Mouse (Mus musculus) embryonic fibroblast, embryonic 13.5 days (primary cell): ENCODE measurements around the gene Nthl1. TPM values are rescaled to one million over a fixed set of nuclear protein-coding genes. Genes with fewer than 3 reads are reported as not detected.
A peak's percentile ranks its signal among the peaks of the same experiment; 100 is the strongest.

ENCODE experiments used
- H3K27ac ChIP-seq: 2 replicates; pipeline ENCODE4 v1.5.1; 2012; ENCODE audit warnings: low read length, control low read depth, inconsistent platforms; ENCODE audit not compliant: insufficient read depth
- H3K4me1 ChIP-seq: 2 replicates; pipeline ENCODE4 v1.6.1; 2011; ENCODE audit warnings: low read length; ENCODE audit not compliant: control insufficient read depth, insufficient read depth
- H3K4me3 ChIP-seq: 2 replicates; pipeline ENCODE4 v1.5.1; 2011; ENCODE audit warnings: mild to moderate bottlenecking, control low read depth, low read length; ENCODE audit not compliant: insufficient read depth
- CTCF ChIP-seq: IDR thresholded peaks from 2 replicates; pipeline ENCODE4 v1.5.1; 2011; ENCODE audit warnings: mild to moderate bottlenecking, control low read depth, low read length, moderate library complexity, borderline replicate concordance; ENCODE audit not compliant: insufficient read depth
- POLR2A ChIP-seq: IDR thresholded peaks from 2 replicates; pipeline ENCODE4 v1.6.1; 2011; ENCODE audit warnings: low read depth, mild to moderate bottlenecking, control low read depth, low read length, moderate library complexity
- polyA plus RNA-seq: library from polyadenylated mRNA; stranded (reverse); fragments of >200 nt; gene quantifications from 2 replicates; pipeline ENCODE4 v1.2.4, GENCODE M21; 2011; ENCODE audit warnings: low read depth; ENCODE audit not compliant: missing spikeins, insufficient read length

The Nthl1 gene
- polyA plus RNA-seq, 1 experiment: 11.1 TPM

- no peak overlapping the region for H3K4me3 ChIP-seq
- no peaks in the 10 kb centered on the region for H3K4me1 ChIP-seq
- no peak for TF ChIP-seq CTCF
- no peak for TF ChIP-seq POLR2A
- H3K27ac ChIP-seq: no peak overlapping the region
These were observed 36.4 kb upstream of the Nthl1 start for GRCm38 (mm10) chr17:24596073-24596466.

DNA sequence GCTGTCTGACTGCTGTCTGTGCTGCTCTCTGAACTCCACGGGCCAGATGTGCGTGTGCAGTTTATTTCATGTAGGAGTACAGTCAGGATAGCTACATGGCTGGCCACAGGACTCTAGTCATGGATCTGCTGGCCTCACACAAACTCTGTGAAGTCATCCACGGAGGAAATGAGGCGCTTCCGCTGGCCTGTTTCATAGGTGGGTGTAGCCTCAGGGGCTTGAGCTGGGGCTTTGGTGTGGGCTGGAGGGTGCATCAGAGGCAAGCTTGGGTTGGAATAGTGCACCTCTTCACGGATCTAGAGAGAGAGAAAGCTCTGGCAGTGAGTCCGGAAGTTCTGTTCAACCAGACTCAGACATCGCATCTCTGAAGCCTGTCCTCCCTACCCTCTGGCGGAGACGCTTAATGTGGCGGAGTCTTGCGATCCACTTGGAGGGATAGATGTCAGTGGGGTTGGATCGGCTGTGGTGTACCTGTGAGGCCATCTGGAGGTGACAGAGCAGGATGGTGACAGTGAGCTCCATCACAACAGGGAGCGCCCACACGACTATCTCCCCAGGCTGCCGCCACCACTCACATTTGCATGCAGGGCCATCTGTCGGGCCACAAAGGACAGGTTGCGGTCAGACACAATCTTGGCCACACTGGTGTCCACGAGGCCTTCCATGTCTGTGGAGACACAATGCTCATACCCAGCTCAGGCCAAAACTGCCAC lies 35.9 kb upstream of the Nthl1 start:
- Histone ChIP-seq H3K27ac (no peak overlapping the region), H3K4me1 (no peaks in the 10 kb centered on the region), H3K4me3 (no peak overlapping the region)
- TF ChIP-seq POLR2A (no peak), CTCF (no peak)

DNA sequence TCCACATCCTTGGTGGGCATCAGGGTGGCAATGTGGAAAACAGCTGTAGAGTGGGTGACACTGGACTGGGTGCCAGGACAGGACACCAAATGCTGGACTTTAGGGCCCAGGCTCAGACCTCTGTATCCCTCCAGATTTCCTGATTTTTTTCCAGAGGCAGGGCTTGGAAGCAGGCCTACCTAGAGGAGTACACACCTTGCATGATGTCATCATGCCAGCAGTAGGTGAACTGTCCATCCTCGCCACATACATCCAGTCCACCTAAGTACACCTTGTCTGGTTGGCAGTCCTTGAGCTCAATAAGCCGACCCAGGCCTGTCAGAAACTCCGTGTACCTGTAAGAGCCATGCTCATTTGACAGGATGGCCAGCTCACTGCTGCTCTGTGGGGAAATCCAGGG lies 34.5 kb upstream of the Nthl1 start:
- no peak overlapping the region for H3K27ac ChIP-seq
- no peak overlapping the region for H3K4me3 ChIP-seq
- H3K4me1 ChIP-seq: no peaks in the 10 kb centered on the region
- no peak for TF ChIP-seq POLR2A
- TF ChIP-seq CTCF: no peak

- TF ChIP-seq CTCF (no peak), POLR2A (no peak)
- Histone ChIP-seq H3K27ac (no peak overlapping the region), H3K4me3 (no peak overlapping the region), H3K4me1 (no peaks in the 10 kb centered on the region)
These were observed 32.0 kb upstream of the Nthl1 start for GRCm38 (mm10) chr17:24600502-24600901.

DNA sequence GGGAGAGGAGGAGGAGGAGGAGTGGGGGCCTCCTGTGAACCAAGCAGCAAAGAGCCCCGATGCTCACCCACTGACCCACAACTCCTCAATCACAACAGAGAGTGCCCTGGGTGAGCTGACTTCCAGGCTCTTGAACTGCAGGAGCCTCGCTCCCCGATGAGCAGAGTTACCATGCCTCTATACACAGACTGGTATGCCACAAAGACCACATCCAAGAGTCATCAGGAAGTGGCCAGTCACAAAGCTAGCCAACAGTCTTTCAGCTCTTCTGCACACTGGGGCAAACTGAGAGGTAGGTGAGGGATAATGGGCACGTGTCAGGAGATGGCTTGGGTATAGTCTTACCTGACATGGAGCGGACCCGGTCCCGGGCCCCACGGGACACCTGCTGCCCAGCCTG lies 28.5 kb upstream of the Nthl1 start:
- TF ChIP-seq CTCF (no peak), POLR2A (no peak)
- H3K4me1 ChIP-seq: no peaks in the 10 kb centered on the region
- H3K27ac ChIP-seq: no peak overlapping the region
- H3K4me3 ChIP-seq: no peak overlapping the region

DNA sequence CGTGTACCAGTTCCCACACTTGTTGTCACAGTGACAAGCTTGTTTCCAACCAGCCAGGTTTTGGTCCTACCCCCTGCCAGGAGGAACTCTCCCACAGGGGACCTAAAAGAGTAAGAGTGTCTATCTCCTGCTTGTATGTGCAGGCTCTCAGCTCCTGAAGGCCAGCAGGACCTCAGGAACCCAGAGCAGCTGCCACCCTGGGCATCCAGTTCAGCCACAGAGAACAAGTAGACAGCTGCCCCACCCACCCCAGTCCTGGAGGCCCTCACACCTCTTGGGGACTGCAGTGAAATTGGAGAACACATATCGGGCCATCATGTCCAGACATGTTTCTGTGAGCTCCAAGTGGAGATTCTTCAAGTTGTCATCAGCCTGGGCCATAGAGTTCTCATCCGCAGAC lies 27.9 kb upstream of the Nthl1 start:
- Histone ChIP-seq H3K4me1 (no peaks in the 10 kb centered on the region), H3K27ac (peak overlapping the region; percentile 28; the same call in 1 of the 2 replicates), H3K4me3 (no peak overlapping the region)
- no peak for TF ChIP-seq POLR2A
- no peak for TF ChIP-seq CTCF

DNA sequence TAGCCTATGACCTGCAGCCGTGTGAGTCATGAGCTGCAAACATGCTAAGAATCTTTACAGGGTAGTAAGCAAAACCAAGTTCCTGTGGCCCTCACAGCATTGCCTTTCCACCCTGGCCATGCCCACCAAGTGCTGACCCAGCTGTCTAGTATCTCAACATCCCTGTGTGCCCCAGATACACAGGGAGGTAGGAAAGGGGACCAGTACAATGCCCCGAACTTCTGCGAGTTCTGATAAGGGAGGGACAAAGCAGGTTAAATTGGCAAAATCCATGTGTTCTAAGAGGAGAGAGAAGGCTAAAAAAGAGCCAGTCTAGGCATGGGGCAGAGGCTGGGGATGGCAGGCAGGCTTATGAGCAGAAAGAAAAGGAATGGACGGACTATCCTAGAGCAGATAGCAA lies 24.1 kb upstream of the Nthl1 start:
- no peak overlapping the region for H3K27ac ChIP-seq
- H3K4me3 ChIP-seq: no peak overlapping the region
- peaks cover 6% of the 10 kb centered on the region for H3K4me1 ChIP-seq
- no peak for TF ChIP-seq POLR2A
- TF ChIP-seq CTCF: no peak

DNA sequence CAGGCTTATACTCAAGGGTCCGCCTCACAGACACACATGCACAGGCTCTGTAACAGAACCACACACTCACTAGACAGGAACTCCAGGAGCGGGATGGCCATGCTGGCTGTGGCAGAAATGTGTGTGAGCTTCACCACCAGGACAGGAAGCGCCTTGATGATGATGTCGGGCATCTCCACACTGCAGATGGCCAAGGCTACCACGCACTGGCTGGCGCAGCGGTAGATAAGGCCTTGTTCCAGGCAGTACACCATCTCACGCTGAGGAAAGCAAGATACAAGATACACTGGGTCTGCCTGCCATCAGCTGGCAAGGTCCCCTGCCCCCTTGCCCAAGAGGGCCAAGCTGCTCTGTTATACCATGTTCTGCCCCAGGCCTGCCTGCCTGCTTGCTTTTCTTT lies 23.6 kb upstream of the Nthl1 start:
- H3K27ac ChIP-seq: no peak overlapping the region
- H3K4me3 ChIP-seq: no peak overlapping the region

GRCm38 (mm10) chr17:24610711-24611110 lies 21.8 kb upstream of the Nthl1 start:
- no peak overlapping the region for H3K4me3 ChIP-seq
- H3K27ac ChIP-seq: no peak overlapping the region
- TF ChIP-seq POLR2A: no peak
- no peak for TF ChIP-seq CTCF
- H3K4me1 ChIP-seq: peaks cover 6% of the 10 kb centered on the region

More for the DNA sequence above, 23.6 kb upstream of the Nthl1 start:
- TF ChIP-seq CTCF: no peak
- TF ChIP-seq POLR2A: no peak
- peaks cover 6% of the 10 kb centered on the region for H3K4me1 ChIP-seq

DNA sequence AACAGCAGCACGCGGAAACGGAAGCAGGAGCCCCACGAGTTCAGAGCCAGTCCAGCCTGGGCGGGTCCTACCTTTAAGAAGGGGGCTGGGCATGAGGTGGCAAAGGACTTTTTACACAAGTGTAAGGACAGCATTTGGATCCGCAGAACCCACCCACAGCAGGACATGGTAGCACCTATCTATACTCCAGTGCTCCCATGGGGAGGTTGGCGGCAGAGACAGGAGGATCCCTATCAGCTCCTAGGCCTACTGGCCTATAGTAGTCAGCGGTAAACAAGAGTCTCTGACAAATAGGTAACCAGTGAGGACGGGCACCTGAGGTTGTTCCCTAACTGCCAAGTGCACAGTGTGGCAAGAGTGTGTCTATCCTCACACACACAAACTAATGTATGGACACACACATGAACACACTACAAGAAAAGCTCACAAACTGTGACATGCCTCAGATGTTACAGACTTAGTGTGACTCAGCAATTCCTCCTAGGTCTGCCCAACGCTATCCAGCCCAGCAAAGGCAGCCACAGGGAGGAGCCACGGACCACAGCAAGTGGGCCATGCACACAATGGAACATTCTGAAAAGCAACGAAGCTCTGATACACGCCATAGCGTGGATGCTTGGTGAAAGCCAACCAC lies 14.8 kb upstream of the Nthl1 start:
- H3K4me3 ChIP-seq: no peak overlapping the region
- H3K27ac ChIP-seq: no peak overlapping the region
- no peaks in the 10 kb centered on the region for H3K4me1 ChIP-seq
- TF ChIP-seq CTCF (peak; percentile 33; the same call in 1 of the 2 replicates), POLR2A (no peak)
